Mouse (Mus musculus) left cerebral cortex, postnatal 36 days (tissue): ENCODE measurements at regions not wholly inside any gene's neighbourhood (a gene's known extent, or its start where the extent isn't known, plus 50 kb on each side); places are given as distances from the start of the nearest gene placed in this dataset.

Experiments
- DNase-seq, 2 experiments: peaks; one replicate each; pipeline ENCODE4 v3.0.0; 2021 to 2022; ENCODE audit warnings: low spot score in 2 of 2, mixed read lengths in 1 of 2
- intact Hi-C: fragments of 180-260 bp; cut with DNase I; formaldehyde crosslinking; loops from one replicate; pipeline ENCODE4 v1.15.1; 2025

GRCm38 (mm10) chr15:62171167-62171566 lies 1248.4 kb upstream of the A1bg start:
- no peak for DNase-seq
- intact Hi-C loops: no loop called here

- intact Hi-C loops: no loop called here
- DNase-seq: no peak
Measured at GRCm38 (mm10) chr15:62170337-62170736, 1247.5 kb upstream of the A1bg start.

- DNase-seq: no peak
- intact Hi-C loops: no loop called here
Measured at GRCm38 (mm10) chr15:62169591-62170019, 1246.8 kb upstream of the A1bg start.

- intact Hi-C loops: no loop called here
- no peak for DNase-seq
Measured at GRCm38 (mm10) chr15:62168958-62169590, 1246.3 kb upstream of the A1bg start.

- intact Hi-C loops: no loop called here
Measured at GRCm38 (mm10) chr15:62168522-62168921, 1245.7 kb upstream of the A1bg start.

GRCm38 (mm10) chr15:62166786-62167185 lies 1244.0 kb upstream of the A1bg start:
- intact Hi-C loops: no loop called here
- no peak for DNase-seq

More at GRCm38 (mm10) chr15:62168522-62168921, 1245.7 kb upstream of the A1bg start:
- DNase-seq: no peak

- no peak for DNase-seq
Measured at GRCm38 (mm10) chr15:62165826-62166500, 1243.2 kb upstream of the A1bg start.

GRCm38 (mm10) chr15:62164766-62165410 lies 1242.1 kb upstream of the A1bg start:
- no peak for DNase-seq
- intact Hi-C loops: no loop called here

More at GRCm38 (mm10) chr15:62165826-62166500, 1243.2 kb upstream of the A1bg start:
- intact Hi-C loops: no loop called here

- no peak for DNase-seq
Measured at GRCm38 (mm10) chr15:62163203-62163602, 1240.4 kb upstream of the A1bg start.

GRCm38 (mm10) chr15:62162648-62163194 lies 1239.9 kb upstream of the A1bg start:
- DNase-seq: no peak
- intact Hi-C loops: no loop called here

More at GRCm38 (mm10) chr15:62163203-62163602, 1240.4 kb upstream of the A1bg start:
- intact Hi-C loops: no loop called here

- DNase-seq: no peak
- intact Hi-C loops: no loop called here
Measured at GRCm38 (mm10) chr15:62161975-62162647, 1239.3 kb upstream of the A1bg start.

- intact Hi-C loops: no loop called here
Measured at GRCm38 (mm10) chr15:62161061-62161460, 1238.2 kb upstream of the A1bg start.

GRCm38 (mm10) chr15:62158875-62159675 lies 1236.3 kb upstream of the A1bg start:
- intact Hi-C loops: no loop called here
- no peak for DNase-seq

More at GRCm38 (mm10) chr15:62161061-62161460, 1238.2 kb upstream of the A1bg start:
- no peak for DNase-seq

- DNase-seq: no peak
- intact Hi-C loops: no loop called here
Measured at GRCm38 (mm10) chr15:62157200-62158033, 1234.6 kb upstream of the A1bg start.

- DNase-seq: no peak
- intact Hi-C loops: no loop called here
Measured at GRCm38 (mm10) chr15:62153222-62153621, 1230.4 kb upstream of the A1bg start.

- no peak for DNase-seq
- intact Hi-C loops: no loop called here
Measured at GRCm38 (mm10) chr15:62152133-62152532, 1229.3 kb upstream of the A1bg start.

GRCm38 (mm10) chr15:62151690-62152089 lies 1228.9 kb upstream of the A1bg start:
- no peak for DNase-seq
- intact Hi-C loops: no loop called here

- intact Hi-C loops: no loop called here
- no peak for DNase-seq
Measured at GRCm38 (mm10) chr15:62150296-62150695, 1227.5 kb upstream of the A1bg start.
